Mouse (Mus musculus): Measurements from ENCODE around the gene Nudt17. TPM values are rescaled to one million over a fixed set of nuclear protein-coding genes. Genes with fewer than 3 reads are reported as not detected.
"Not testable (repeated sequence)": the region's sequence is repeated elsewhere in the genome, so short reads cannot be mapped to it uniquely, and the experiment has no call there.

Nudt17 gene
- total RNA-seq, 2 experiments from 2014 or later, result 12.1 to 14.6 TPM

- DNase-seq (ENCODE audit: low spot score in 2 of 2), result no peak
Observed at GRCm38 (mm10) chr3:96706217-96706616, 2.1 kb downstream of the Nudt17 start.

DNA sequence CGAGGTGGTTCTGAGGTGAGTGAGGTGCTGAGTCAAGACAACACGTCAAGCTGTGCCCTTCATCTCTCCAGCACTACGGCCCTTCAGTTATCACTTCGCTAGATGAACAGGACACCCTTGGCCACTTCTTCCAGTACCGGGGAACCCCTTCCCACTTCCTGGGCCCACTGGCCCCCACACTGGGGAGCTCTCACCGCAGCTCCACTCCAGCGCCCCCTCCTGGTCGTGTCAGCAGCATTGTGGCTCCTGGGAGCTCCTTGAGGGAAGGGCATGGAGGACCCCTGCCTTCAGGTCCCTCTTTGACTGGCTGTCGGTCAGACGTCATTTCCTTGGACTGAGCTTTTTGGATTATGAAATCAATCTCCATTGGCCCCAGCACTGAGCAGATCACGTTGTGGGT lies 3.6 kb downstream of the Nudt17 start:
- DNase-seq (ENCODE audit: low spot score in 2 of 2), result no peak

DNA sequence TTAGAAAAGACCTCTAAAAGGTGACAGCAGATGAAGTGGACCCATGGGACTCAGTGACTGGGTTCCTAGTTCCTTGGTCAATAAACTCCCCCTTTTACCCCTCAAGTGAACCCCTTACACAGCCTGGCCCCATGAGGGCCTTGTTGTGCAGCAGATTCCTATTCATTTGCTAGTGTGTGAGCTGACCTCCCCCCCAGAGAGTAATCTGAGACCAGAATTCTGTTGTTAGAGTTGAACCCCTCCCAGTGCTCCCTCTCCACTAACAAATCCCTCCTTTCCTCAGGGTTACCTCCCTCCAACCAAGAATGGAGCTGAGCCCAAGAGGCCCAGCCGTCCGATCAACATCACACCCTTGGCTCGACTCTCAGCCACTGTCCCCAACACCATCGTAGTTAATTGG lies 7.4 kb downstream of the Nudt17 start:
- DNase-seq (ENCODE audit: low spot score in 2 of 2), result no peak

DNA sequence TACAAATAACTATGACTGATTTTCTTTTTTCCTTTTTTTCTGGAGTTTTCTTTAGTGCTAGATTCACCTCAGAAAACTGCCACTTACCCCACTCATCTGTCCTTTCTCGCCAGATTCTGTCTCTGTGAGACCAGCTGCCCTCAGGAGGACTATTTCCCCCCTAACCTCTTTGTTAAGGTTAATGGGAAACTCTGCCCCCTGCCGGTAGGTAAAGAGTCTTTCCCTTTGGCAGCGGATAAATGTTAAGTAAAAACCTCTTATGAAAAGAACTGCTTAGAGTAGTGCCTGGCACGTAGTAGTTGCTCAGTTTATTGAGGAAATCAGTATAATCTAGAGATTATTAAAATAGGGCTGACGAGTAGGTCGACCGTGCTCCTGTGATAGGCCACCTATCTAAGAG lies 8.0 kb downstream of the Nudt17 start:
- no peak for DNase-seq (ENCODE audit: low spot score in 2 of 2)

DNA sequence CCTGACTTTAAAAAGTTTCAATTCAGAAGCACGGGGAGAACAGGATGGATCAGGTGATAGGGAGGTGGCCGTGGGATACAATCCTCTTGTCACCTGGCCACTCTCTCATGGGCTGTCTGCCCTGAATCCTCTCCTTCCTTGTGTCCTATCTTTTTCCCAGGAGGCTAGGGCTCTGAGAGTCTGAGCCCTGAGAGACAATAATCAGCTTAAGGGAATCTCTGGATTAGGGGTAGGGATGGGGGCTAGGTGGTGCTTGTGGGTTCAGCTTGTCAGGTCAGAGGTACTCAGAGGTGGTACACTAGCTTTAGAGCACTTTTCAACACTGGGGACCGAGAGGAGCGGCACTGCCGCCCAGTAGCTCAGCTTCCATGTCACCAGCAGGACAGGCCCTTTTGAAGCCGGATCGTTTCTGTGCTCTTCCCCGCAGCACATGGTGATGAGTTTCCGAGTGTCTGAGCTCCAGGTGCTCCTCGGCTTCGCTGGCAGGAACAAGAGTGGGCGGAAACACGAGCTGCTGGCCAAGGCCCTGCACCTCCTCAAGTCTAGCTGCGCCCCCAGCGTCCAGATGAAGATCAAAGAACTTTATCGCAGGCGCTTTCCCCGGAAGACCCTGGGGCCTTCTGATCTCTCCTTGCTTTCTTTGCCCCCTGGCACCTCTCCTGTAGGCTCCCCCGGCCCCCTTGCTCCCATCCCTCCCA lies 9.2 kb downstream of the Nudt17 start:
- DNase-seq (ENCODE audit: low spot score in 2 of 2), result no peak

DNA sequence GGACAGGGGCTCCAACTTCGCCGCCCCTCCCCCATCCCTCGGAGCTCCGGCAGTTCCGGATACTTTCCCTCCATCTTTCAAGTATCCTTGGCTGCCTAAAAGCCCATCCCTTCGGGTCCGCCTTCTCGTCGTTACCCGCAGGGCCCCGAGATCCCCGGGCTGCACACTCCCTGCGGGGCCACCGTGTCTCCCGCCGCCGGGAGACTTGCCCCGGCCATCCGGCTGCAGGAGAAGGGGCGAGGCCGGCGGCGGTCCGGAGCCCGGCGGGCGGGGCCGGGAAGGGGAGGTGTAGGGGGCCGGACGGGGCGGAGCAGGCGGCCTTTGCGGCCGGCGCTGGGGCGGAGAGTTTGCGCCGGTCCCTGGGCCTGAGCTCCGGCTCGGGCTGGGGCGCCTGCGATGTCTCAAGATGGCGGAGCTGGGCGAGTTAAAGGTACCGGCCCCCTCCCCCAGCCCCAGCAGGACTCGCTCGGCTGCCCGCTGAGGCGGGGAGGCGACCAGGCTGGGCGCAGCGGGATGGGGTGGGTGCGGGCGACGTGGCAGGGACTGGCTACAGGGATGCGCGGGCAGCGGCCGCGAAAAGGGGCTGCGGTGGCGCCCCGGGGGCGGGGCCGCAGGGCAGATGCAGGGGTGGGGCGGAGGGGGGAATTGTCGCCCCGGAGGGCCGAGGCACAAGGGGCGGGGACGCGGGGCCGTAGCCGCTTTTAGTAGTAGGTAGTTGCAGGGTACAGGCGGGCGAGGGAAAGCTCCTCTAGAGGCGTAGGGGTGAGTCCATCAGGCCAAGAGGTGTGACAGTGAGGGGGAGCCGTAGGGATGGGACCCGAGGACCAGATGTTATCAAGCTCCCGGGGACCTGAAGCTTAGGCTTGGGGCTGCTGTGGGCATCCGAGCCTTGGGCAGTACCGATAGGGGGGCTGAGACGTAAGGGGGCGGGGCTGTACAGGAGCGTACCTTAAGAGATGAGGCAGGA lies 11.3 kb downstream of the Nudt17 start:
- DNase-seq (ENCODE audit: low spot score in 2 of 2), result peak; percentile 79 to 81

DNA sequence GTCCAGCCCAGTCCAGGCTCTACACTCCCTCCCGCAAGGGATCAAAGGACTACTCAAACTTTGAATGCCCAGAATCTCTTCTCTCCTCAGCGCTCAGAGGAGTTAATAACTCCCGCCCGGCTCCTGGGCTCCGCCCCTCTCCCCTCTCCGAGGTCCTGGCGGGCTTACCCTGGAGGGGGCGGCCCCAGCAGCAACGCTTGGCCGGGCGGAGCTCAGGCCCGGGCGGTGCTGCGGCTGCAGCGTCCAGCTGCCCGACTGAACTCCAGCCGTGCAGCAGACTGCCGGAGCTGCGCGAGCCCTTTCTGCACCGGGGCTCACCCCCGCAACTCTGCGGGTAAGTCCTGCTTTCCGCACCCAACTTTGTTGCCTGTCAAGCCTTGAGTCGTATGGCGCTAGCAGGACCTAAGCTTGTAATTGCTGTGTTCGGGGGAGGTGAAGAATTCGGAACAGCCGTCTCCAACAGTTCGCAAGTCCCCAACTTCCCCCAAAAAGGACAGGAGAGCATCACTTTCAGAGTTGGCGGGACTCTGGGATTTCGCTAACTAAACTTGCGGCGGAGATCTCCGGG lies 12.1 kb downstream of the Nudt17 start, which contains the start of gene Pias3:
Gene Pias3 (plus strand): TSS at position 187 of the 568 bp plus-strand sequence.
- DNase-seq (ENCODE audit: low spot score in 2 of 2), result peak; percentile 59 to 62

DNA sequence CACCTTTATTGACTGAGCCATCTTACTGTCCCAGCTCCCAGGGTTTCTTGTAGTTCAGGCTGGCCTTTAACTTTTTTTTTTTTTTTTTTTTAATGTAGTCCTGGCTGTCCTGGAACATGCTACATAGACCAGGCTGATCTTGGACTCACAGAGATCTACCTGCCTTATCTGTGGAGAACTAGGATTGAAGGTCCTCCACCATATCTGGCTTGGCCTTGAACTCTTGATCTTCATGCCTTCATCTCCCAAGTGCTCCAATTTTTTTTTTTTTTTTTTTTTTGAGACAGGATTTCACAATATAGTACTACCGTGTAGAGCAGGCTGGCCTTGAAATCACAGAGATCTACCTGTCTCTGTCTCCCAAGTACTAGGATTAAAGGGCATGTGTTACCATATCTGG lies 14.8 kb downstream of the Nudt17 start:
- no peak for DNase-seq (ENCODE audit: low spot score in 2 of 2)

- no peak for DNase-seq (ENCODE audit: low spot score in 2 of 2)
Observed at GRCm38 (mm10) chr3:96692506-96692905, 15.9 kb downstream of the Nudt17 start.

- no peak for DNase-seq (ENCODE audit: low spot score in 2 of 2)
Observed at GRCm38 (mm10) chr3:96690298-96690697, 18.1 kb downstream of the Nudt17 start.

DNA sequence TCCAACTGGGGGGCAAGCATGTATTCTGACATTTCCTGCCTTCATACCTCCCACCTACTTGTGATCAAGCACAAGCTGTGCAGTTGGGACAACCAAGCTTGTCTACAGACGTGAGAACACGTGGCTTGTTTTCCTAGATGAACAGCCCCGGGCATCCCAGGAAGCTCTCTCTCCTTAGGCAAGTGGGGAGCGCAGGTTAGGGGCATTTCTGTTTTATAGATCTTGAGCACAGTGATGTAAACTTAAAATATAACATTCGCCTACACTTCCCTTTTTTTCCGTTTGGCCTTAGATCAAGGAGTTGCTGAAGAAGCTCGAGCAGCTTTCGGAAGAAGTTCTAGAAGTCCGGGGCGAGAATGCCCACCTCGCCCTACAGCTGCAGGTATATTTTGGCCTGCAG lies 19.5 kb downstream of the Nudt17 start:
- DNase-seq (ENCODE audit: low spot score in 2 of 2), result no peak

- DNase-seq (ENCODE audit: low spot score in 2 of 2), result not testable (repeated sequence)
Observed at GRCm38 (mm10) chr3:96686057-96686456, 22.3 kb downstream of the Nudt17 start.

DNA sequence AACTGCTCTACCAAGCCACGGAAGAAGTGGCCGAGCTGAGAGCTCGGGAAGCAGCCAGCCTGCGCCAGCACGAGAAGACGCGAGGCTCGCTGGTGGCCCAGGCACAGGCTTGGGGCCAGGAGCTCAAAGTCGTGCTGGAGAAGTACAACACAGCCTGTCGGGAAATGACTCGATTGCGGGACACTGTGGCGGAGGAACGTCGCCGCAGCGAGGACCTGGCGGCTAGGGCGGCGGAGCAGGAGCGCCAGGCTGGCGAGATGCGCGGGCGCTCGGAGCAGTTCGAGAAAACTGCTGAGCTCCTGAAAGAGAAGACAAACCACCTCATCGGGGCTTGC lies 23.6 kb downstream of the Nudt17 start:
- DNase-seq (ENCODE audit: low spot score in 2 of 2), result no peak

GRCm38 (mm10) chr3:96684151-96684821 lies 24.1 kb downstream of the Nudt17 start:
- no peak for DNase-seq (ENCODE audit: low spot score in 2 of 2)

DNA sequence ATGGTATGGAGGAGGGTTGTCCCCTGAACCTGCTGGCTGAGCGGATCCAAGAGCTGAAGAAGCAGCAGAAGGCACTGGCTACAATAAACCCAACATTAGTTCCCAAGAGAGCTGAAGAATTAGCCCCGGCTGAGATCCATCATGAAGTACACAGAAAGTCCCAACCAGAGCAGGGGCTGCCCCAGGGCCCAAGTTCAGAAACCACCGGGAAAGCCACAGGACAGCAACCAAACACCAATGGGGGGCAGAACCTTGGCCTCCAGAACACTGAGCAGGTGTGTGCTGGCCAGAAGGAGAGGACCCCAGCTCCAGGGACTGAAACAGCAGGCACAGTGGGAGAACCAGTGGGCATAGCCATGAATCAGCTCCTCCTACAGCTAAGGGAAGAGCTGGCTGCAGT lies 24.9 kb downstream of the Nudt17 start:
- no peak for DNase-seq (ENCODE audit: low spot score in 2 of 2)

- DNase-seq (ENCODE audit: low spot score in 2 of 2), result no peak
Observed at GRCm38 (mm10) chr3:96680269-96680956, 27.9 kb downstream of the Nudt17 start.

- no peak for DNase-seq (ENCODE audit: low spot score in 2 of 2)
Observed at GRCm38 (mm10) chr3:96679159-96679674, 29.1 kb downstream of the Nudt17 start.

DNA sequence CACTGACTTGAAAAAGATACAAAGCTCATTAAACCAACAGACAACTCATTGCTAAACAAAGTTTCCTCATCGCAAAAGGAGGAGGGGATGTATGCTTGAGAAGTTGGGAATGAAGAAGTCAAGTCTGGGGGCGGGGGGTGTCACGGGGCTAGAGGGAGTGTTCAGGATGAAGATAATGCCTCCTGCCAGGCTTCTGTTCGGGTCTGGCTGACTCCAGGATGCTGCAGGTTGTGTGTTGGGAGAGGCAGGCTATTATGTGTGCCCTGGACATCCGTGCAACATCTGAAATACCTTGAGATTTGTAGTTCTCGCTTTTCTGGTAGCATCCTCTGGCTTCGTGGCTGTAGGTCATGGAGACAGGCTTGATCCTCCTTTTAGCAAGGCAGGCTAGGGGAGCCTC lies 29.9 kb downstream of the Nudt17 start:
- no peak for DNase-seq (ENCODE audit: low spot score in 2 of 2)

- DNase-seq (ENCODE audit: low spot score in 2 of 2), result no peak
Observed at GRCm38 (mm10) chr3:96675690-96676089, 32.7 kb downstream of the Nudt17 start.

DNA sequence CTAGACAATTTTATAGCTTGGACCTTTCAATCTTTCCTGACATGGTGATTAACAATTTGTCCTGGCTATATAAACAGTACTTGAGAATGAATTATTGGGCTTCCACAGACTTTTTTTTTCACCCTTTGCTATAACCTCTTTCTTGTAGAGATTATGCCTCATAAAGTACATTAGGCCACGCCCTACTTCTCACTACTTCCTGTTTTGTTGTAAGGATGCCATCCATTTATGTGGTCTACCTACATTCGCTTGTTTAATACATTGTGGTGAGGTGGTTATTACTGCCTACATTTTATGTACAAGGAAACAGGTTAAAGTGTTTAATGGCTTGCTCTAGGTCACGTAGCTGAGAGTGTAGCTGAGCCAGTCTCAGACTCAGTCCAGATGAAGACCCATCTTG lies 33.2 kb downstream of the Nudt17 start:
- no peak for DNase-seq (ENCODE audit: low spot score in 2 of 2)

GRCm38 (mm10) chr3:96674442-96674841 lies 33.9 kb downstream of the Nudt17 start:
- no peak for DNase-seq (ENCODE audit: low spot score in 2 of 2)
